Mouse (Mus musculus) thymus, adult 2 months (tissue): ENCODE measurements around the gene Sfta2. TPM values are rescaled to one million over a fixed set of nuclear protein-coding genes. Genes with fewer than 3 reads are reported as not detected.
A peak's percentile ranks its signal among the peaks of the same experiment; 100 is the strongest.

Experiments used
- DNase-seq: peaks from one replicate; pipeline ENCODE4 v3.0.0; 2021
- H3K27ac ChIP-seq: fragments of 200-500 bp; 2 replicates; pipeline ENCODE4 v1.5.1; 2012; ENCODE audit warnings: low read length, control low read depth; ENCODE audit not compliant: control insufficient read depth, insufficient read depth
- H3K27me3 ChIP-seq: fragments of 200-500 bp; 2 replicates; pipeline ENCODE4 v1.6.1; 2012; ENCODE audit warnings: mild to moderate bottlenecking, low read length, moderate library complexity, mixed read lengths; ENCODE audit not compliant: control insufficient read depth, insufficient read depth
- H3K36me3 ChIP-seq: fragments of 200-500 bp; 2 replicates; pipeline ENCODE4 v1.6.1; 2012; ENCODE audit warnings: mild to moderate bottlenecking, low read length, moderate library complexity; ENCODE audit not compliant: control insufficient read depth, insufficient read depth
- H3K4me1 ChIP-seq: fragments of 200-500 bp; replicated peaks from 2 replicates; pipeline ENCODE4 v1.6.1; 2012; ENCODE audit warnings: low read length; ENCODE audit not compliant: control insufficient read depth, insufficient read depth
- H3K4me3 ChIP-seq: fragments of 200-500 bp; 2 replicates; pipeline ENCODE4 v1.5.1; 2012; ENCODE audit warnings: mild to moderate bottlenecking, low read length, control low read depth, moderate library complexity; ENCODE audit not compliant: control insufficient read depth, insufficient read depth
- CTCF ChIP-seq: fragments of 200-500 bp; IDR thresholded peaks from 2 replicates; pipeline ENCODE4 v1.5.1; 2012; ENCODE audit warnings: mild to moderate bottlenecking, control low read depth, low read length, moderate library complexity, borderline replicate concordance; ENCODE audit not compliant: control insufficient read depth, poor library complexity, insufficient read depth; ENCODE audit errors: extremely low read depth
- POLR2A ChIP-seq: fragments of 200-500 bp; IDR thresholded peaks from 2 replicates; pipeline ENCODE4 v1.6.1; 2012; ENCODE audit warnings: mild to moderate bottlenecking, low read length, control low read depth, moderate library complexity; ENCODE audit not compliant: control insufficient read depth, poor library complexity, insufficient read depth; ENCODE audit errors: extremely low read depth
- WGBS: fragments of 180-500 bp; shearing (Covaris S2); methylation state at CpG from one replicate; pipeline ENCODE4 v1.1.7; 2018; 5-methylcytosine and 5-hydroxymethylcytosine counted together
- polyA plus RNA-seq: library from polyadenylated mRNA; depleted of rRNA; stranded (reverse); fragments of >200 nt; gene quantifications from 2 replicates; pipeline ENCODE4 v1.2.3, GENCODE M21; 2012; rRNA removed

Sfta2 gene
- polyA plus RNA-seq = 0.82 and 1.3 TPM in 2 replicates

GRCm38 (mm10) chr17:35601249-35601648 is at the start of gene Sfta2:
Gene Sfta2, plus strand, starts transcription at chr17:35601549.
- Histone ChIP-seq H3K36me3 (no peaks in the 10 kb centered on the region), H3K4me1 (no peaks in the 10 kb centered on the region), H3K4me3 (no peak within 1 kb of the TSS), H3K27ac (no peak within 1 kb of the TSS), H3K27me3 (no peaks in the 10 kb centered on the region)
- no peak for DNase-seq
- WGBS = 30% methylated on average over 2 of the region's 2 CpGs
- no peak for TF ChIP-seq CTCF
- TF ChIP-seq POLR2A = no peak

DNA sequence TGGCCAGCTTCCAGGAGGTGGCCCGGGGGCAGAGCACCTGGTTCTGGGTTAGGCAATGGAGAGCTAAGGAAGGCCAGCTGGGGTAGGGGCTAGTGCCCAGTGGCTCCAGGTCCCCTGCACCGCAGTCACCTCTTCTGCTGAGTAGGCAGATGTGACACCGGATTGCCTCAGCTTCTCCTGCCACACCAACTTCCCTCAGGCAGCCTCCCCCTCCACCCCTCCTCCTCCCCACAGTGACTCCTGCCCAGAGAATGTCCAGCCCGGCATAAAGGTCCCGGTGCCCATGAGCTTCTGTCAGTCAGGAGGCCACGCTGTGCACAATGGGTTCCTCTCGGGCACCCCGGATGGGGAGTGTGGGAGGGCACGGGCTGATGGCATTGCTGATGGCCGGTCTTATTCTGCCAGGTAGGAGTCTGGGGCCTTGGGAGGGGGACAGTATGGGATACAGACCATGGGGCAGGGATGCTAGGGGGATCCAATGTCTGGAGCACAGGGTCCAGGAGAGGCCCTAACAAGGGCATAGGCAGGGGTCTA is 49.4 kb upstream of the Sfta2 start, which contains the start of gene Cdsn:
Gene Cdsn (plus strand): TSS at position 248 of the 534 bp plus-strand sequence.
- no peak for TF ChIP-seq POLR2A
- no peak for TF ChIP-seq CTCF
- Histone ChIP-seq H3K36me3 (no peaks in the 10 kb centered on the region), H3K27me3 (no peaks in the 10 kb centered on the region), H3K27ac (no peak within 1 kb of the TSS), H3K4me3 (no peak within 1 kb of the TSS), H3K4me1 (no peaks in the 10 kb centered on the region)
- WGBS = 81% methylated on average over 10 of the region's 10 CpGs
- DNase-seq = no peak

DNA sequence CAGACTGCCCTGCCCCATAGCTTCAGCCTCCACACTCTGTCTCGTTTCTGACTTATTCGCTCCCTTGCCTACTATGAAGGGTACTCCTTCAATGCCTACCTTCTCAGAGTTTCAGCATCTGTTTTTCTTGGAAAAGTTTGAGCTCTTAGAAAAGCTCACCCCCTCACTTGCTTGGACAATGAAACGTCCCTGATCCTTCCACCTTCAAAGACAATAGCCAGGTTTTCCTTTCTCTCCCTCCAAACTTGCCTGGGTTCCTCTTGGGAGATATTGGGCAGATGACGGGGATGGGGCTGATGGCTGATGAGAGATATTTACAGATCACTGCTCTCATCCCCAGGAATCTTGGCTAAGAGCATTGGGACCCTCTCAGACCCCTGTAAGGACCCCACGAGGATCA is 47.0 kb upstream of the Sfta2 start:
- Histone ChIP-seq H3K36me3 (no peaks in the 10 kb centered on the region), H3K27ac (no peak overlapping the region), H3K4me3 (no peak overlapping the region), H3K27me3 (no peaks in the 10 kb centered on the region), H3K4me1 (no peaks in the 10 kb centered on the region)
- DNase-seq = no peak
- 91% methylated on average over 5 of the region's 5 CpGs for WGBS
- TF ChIP-seq POLR2A (no peak), CTCF (no peak)

- 94% methylated on average over 18 of the region's 18 CpGs for WGBS
- H3K36me3 ChIP-seq = no peaks in the 10 kb centered on the region
- H3K27ac ChIP-seq = no peak overlapping the region
- no peak for DNase-seq
- H3K27me3 ChIP-seq = no peaks in the 10 kb centered on the region
- TF ChIP-seq POLR2A (no peak), CTCF (no peak)
- H3K4me3 ChIP-seq = no peak overlapping the region
- no peaks in the 10 kb centered on the region for H3K4me1 ChIP-seq
Observed at GRCm38 (mm10) chr17:35554761-35555397, 46.5 kb upstream of the Sfta2 start.

- WGBS = 94% methylated on average over 13 of the region's 13 CpGs
- no peaks in the 10 kb centered on the region for H3K4me1 ChIP-seq
- TF ChIP-seq CTCF (no peak), POLR2A (no peak)
- H3K36me3 ChIP-seq = no peaks in the 10 kb centered on the region
- no peaks in the 10 kb centered on the region for H3K27me3 ChIP-seq
- DNase-seq = no peak
- H3K27ac ChIP-seq = no peak overlapping the region
- no peak overlapping the region for H3K4me3 ChIP-seq
Observed at GRCm38 (mm10) chr17:35556186-35556765, 45.1 kb upstream of the Sfta2 start.

GRCm38 (mm10) chr17:35556812-35557211 is 44.5 kb upstream of the Sfta2 start:
- no peaks in the 10 kb centered on the region for H3K27me3 ChIP-seq
- no peak overlapping the region for H3K27ac ChIP-seq
- TF ChIP-seq POLR2A (no peak), CTCF (peak; percentile 73; the same call in 1 of the 2 replicates)
- no peaks in the 10 kb centered on the region for H3K36me3 ChIP-seq
- DNase-seq = peak; percentile 62
- 22% methylated on average over 5 of the region's 5 CpGs for WGBS
- no peaks in the 10 kb centered on the region for H3K4me1 ChIP-seq
- no peak overlapping the region for H3K4me3 ChIP-seq
